Mouse (Mus musculus): ENCODE results near the gene Mtx1.
"Not testable (repeated sequence)": the region's sequence is repeated elsewhere in the genome, so short reads cannot be mapped to it uniquely, and the experiment has no call there.

Gene Mtx1

DNA sequence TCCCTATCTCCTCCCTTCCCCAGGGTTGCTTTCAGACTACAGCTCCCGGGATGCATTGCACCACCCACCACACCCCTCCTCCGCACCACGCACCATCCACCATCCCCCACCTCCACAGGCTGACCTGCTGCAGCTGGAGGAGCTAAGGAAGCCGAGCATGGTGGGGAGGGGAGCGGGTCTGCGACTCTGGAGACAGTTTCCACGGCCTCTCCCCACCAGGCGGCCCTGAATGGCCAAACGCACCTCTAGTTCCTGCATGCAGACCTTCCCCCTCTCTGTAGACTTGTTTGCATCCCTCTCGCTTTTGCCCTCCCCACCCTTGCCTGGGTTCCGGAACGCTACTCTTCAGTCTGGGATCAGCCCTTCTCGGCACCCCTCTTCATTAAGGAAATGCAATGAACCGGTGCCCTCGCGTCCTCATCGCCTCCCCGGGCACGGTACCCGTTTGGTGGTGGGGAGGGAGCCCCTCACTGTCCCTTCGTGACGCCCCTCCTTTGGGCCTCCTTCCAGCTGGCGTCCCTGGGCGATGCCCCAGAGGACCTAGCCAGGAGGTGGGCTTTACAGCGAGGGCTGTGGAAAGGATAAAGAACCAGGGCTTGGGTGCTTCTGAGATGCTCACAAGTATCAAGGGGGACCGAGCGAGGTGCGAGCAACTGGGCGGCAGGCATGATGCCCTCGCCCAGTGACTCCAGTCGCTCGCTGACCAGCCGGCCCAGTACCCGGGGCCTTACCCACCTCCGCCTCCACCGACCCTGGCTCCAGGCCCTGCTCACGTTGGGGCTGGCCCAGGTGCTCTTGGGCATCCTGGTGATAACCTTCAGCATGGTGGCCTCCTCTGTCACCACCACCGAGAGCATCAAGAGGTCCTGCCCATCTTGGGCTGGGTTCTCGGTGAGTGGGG lies 43.6 kb downstream of the Mtx1 start, which contains the start of gene Fam189b:
TSS of gene Fam189b (plus strand) at position 86 of the 901 bp plus-strand sequence.
- peak; percentile 91 for DNase-seq (ENCODE audit: low spot score in 2 of 2)

DNA sequence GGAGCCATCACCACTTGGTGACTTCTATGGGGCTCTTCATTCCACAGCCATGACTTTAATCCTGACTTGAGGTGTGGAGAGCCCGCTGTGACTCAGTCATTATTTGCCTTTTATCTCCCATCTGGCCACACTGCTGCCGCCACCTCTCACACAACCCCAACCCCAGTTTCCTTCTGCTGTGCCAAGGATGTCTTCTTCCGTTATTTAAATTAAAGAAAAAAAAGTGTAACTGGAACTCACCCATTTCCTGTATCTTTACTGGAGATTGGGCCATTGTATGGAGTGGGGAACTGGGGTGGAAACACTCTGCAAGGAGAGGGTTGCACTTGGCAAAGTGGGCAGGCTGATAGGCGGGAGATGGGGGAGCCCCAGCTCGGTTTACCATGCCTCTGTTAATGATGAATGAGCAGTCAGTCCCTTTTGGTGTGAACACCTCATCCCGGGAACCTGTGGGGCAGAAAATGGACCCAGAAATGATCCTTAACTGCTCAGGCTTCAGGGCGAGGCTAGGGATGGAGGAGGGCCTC lies 44.3 kb downstream of the Mtx1 start:
- no peak for DNase-seq (ENCODE audit: low spot score in 2 of 2)

DNA sequence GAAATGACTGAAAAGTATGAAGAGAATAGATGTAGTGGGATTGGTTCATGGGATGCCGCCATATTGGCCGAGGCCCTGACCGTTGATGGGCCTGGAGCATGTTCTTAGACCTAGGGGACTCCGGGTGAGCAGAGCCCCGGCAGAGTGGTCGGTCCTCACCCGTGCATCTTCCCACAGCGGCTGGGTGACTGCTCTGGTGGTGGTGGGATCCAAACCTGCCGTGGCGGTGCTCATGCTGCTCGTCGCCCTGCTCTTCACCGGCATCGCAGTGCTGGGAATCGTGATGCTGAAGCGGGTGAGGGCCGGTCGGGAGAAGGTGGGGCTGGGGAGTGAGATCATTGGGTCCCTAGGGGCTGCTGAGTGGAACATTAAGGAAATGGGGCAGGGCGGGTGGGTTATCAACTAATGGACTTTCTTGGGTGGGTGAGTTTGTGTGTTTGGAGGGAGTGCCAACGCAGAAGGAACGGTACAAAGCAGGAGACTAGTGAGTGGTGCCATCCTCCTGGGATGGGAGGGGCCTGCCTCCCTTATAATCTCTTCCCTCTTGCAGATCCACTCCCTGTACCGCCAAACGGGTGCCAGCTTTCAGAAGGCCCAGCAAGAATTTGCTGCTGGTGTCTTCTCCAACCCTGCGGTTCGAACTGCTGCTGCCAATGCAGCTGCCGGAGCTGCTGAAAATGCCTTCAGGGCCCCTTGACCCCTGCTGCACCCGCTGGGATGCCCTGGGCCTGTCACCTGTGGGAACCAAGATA lies 45.0 kb downstream of the Mtx1 start:
- no peak for DNase-seq (ENCODE audit: low spot score in 2 of 2)

DNA sequence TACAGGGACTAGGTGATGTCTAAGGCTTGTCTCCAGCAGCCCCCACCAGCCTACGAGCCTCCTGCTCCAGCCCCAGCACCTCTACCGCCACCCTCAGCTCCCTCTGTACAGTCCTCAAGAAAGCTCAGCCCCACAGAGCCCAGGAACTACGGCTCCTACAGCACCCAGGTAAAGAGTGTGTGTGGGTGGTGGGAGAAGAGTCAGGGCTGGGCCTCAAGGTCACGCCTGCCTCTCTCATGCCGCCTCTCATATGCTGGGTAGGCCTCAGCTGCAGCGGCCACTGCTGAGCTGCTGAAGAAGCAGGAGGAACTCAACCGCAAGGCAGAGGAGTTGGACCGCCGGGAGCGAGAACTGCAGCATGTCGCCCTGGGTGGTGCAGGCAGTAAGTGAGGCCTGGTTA lies 47.8 kb downstream of the Mtx1 start:
- DNase-seq (ENCODE audit: low spot score in 2 of 2) = no peak

DNA sequence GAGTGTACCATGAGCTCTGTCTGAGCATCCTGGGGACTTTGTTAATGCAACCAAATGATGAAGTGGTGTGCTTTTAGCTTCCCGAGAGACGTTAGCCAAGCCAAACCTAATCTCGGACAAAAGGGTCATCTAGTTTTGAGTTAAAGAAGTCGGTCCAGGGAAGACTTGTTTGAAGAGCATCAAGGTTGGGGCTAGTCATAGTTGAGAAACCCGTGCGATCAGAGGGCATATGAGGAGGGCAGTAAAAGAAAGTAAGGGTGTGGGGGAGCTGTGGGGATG lies 48.8 kb downstream of the Mtx1 start:
- DNase-seq (ENCODE audit: low spot score in 2 of 2) = no peak

DNA sequence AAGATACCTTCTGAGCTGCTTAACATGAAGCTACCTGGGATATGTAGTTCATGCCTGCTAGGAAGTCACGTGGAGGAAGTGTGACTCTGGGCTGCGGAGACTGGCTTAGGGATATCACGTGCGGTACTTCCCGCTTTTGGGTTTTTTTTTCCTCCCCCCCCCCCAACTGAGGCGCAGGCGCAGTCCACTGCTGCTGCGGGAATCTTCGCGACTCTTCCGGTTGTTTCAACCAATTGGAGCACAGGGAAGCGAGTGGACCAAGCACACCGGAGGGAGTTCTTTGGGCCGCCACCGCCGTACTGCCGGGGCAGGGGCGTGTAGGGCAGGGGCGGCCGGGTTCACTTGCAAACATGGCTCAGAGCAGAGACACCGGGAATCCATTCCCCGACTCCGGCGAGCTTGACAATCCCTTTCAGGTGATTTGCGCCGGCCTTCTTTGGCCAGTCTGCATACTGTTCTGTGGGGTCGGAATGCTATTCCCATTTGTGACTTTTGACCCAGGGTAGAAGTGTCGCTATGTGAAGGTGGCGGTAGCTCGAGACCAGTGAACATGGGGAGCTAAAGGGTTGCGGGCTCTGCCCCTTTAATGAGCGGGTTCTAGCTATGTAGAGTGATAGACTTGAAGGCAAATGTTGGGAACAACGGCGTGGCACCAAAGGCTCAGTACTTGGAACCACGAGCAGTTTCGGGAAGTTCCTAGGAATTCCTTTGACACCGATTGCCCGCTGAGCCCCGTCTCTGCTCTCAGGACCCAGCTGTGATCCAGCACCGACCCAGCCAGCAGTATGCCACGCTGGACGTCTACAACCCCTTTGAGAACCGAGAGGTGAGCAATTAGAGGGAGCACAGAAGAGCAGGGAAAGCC lies 49.4 kb downstream of the Mtx1 start, which contains the start of gene Scamp3:
TSS of gene Scamp3 (plus strand) at position 232 of the 865 bp plus-strand sequence.
- peak; percentile 82 to 94 for DNase-seq (ENCODE audit: low spot score in 2 of 2)

DNA sequence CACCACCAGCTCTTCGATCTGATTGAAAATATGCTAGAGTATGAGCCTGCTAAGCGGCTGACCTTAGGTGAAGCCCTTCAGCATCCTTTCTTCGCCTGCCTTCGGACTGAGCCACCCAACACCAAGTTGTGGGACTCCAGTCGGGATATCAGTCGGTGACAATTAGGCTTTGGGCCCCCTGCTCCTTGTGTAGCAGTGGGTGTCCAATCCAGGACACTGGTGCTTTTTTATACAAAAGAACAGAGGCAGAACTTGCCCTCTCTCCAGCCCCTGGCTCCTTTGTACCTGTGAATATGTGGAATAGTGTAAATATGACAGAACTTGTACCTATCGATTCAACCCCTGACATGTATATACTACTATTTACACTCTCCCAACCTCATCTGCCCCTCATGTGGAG lies 50.5 kb downstream of the Mtx1 start:
- DNase-seq (ENCODE audit: low spot score in 2 of 2) = no peak

DNA sequence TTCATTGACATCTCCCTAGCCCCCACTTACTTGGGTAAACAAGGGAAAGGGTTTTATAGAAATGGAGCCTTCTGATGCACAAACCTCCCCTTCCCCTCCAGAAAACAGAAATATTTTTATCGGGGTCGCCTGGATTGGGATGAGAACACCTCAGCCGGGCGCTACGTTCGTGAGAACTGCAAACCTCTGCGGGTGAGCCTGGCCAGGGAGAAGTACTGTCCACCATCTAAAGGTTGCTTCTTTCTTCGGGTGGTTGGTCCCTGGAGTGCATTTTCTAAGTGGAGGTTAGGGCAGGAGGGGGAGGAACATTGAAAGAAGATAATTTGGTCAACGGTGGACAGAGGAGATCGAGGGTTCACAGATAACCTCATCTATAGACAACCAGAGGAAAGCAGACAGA lies 51.3 kb downstream of the Mtx1 start:
- DNase-seq (ENCODE audit: low spot score in 2 of 2) = no peak

DNA sequence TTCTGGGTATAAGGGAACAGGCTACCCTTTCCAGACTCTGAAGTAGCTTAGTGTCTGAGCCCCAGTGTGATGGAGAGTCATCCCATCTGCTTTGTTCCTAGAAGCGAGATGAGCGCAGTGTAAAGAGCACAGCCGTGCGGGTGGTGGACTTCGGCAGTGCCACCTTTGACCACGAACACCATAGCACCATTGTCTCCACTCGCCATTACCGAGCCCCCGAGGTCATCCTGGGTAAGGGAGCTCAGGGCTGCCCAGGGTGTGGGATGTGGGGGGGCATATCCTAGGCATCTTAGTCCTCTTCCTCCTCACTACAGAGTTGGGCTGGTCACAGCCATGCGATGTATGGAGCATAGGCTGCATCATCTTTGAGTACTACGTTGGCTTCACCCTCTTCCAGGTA lies 52.0 kb downstream of the Mtx1 start:
- no peak for DNase-seq (ENCODE audit: low spot score in 2 of 2)

DNA sequence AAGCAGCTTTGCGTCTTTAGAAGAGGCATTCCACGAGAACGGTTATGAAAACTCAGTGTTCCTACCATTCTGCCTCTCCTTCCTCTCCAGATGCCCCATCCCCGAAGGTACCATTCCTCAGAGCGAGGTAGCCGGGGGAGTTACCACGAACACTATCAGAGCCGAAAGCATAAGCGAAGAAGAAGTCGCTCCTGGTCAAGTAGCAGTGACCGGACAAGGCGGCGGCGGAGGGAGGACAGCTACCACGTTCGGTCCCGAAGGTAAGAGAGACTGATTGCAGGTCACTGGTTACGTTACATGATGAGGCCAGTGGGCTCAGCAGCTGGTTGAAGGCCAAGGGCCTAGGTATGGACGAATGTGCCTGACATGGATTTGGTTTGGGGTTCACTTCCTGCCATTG lies 59.9 kb downstream of the Mtx1 start:
- no peak for DNase-seq (ENCODE audit: low spot score in 2 of 2)

DNA sequence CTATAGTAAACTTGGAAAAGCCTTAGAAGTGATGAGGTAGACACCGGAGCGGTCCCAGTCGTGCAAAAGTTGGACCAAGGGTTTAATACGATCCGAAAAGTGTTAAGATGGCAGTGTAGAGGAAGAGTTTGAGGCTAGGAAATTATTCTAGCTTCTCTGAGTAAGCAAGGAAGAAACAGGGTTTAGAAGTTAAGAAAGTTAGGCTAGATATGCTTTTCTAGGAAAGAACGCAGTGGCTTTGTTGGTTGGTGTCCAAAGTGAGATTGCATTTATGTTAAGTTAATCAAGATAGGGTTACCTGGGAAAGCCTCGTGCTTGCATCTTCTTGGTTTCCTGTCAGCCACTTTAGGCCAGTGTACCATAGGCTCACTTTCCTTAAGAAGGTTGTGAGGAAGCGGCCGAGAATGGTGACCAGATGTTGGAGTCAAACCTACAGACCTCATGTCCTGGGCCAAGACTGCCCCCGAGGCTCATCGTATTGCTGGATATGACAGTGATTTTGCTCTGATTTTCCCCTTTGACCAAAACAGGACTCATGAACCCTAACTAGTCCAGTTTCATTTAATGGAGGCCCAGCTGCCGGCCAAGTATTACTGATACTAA lies 61.5 kb downstream of the Mtx1 start:
- no peak for DNase-seq (ENCODE audit: low spot score in 2 of 2)

DNA sequence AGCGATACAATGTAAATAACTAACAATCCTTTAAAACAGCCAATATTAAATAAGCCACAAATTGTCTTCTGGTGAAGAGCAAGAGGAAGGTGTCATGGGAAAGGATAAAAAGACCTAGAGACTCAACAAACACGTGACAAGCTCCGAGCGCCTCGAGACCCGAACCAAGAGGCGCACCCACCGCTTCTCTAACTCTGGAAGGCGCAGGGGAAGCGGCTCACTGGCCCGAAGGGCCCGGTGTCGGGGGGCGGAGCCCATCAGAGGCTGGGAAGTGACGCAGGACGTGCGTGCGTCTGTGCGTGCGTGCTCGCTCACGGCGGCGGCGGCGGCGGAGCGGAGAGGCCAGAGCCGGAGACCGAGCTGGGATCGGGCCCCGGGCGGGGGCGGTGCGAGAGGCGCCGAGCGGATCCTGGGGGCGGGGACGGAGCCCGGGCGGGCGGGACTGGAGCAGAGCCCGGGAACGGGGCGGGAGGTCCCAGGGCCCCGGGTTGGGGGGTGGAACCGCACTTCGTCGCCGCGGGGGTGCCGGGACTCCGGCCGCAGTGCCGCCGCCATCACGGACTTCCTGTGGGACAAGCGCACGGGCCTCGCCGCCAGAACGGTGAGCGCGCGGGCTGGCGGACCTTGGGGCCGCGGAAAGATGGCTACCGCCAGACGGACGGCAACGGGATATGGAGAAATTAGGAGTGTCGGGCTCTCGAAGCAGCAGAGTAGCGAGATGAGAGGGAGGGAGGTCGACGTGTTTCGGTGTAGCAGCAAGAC lies 62.2 kb downstream of the Mtx1 start, which contains the start of gene Clk2:
TSS of gene Clk2 (plus strand) at position 290 of the 762 bp plus-strand sequence.
- DNase-seq (ENCODE audit: low spot score in 2 of 2) = peak; percentile 90 to 91

DNA sequence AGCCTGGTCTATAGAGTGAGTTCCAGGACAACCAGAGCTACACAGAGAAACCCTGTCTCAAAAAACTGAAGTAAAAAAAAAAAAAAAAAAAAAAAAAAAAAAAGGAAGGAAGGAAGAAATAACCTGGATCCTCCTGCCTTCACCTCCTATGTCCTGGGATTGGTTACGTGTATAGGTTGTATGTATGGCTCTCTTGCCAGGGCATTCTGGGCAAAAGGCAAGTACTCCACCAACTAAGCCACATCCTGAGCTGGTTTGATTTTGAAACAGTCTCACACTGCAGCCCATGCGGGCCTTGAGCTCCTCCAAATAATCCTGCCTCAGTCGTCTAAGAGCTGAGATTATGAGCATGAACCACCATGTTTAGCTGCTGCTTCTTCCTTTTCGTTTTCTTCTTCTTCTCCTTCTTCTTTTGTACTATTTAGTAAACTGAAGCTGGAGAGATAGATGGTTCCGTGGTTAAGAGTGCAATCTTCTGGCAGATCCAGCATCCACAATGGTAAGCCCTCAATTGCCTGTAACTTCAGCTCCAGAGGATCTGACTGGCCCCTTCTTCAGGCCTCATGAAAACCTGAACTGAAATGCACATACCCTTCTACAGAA lies 63.1 kb downstream of the Mtx1 start:
- DNase-seq (ENCODE audit: low spot score in 2 of 2) = no peak

DNA sequence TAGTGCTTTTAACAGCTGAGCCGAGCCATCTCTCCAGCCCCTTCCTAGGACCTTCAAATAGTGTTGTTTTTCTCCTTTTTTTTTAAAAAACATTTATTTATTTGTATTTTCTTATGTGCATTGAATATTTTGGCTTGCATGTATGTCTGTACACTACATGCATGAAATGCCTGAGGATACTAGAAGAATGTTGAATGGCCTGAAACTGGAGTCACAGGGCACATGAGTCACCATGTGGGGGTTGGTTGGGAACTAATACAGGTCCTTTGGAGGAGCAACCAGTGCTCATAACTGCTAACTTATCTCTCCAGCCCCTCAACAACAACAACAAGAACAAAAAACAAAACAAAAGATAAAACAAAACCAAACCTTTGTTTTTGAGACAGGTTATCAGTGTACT lies 63.8 kb downstream of the Mtx1 start:
- no peak for DNase-seq (ENCODE audit: low spot score in 2 of 2)

DNA sequence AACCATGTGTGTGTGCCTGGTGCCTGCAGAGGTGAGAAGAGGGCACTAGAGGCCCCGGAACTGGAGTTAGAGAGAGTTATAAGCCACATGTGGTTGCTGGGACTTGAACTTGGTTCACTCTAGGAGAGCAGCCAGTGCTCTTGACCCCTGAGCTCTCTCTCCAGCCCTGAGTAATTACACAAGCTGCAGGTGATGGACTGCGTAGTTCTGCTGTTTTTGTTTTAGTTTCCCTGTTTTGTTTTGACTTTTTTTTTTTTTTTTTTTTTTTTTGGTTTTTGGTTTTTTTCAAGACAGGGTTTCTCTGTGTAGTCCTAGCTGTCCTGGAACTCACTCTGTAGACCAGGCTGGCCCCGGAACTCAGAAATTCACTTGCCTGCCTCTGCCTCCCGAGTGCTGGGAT lies 65.1 kb downstream of the Mtx1 start:
- DNase-seq (ENCODE audit: low spot score in 2 of 2) = no peak

DNA sequence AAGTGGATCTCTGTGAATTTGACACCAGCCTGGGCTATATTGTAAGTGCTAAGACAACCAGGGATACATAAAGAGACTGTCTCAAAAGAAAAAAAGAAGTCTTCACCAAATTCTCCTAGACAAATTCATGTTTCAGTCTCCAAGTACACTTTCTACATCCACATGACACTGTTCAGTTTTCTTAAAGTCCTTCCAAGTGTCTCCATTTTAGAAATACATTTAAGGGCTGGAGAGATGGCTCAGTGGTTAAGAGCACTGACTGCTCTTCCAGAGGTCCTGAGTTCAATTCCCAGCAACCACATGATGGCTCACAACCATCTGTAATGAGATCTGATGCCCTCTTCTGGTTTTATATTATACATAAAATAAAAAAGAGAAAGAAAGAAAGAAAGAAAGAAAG lies 65.7 kb downstream of the Mtx1 start:
- not testable (repeated sequence) for DNase-seq (ENCODE audit: low spot score in 2 of 2)

DNA sequence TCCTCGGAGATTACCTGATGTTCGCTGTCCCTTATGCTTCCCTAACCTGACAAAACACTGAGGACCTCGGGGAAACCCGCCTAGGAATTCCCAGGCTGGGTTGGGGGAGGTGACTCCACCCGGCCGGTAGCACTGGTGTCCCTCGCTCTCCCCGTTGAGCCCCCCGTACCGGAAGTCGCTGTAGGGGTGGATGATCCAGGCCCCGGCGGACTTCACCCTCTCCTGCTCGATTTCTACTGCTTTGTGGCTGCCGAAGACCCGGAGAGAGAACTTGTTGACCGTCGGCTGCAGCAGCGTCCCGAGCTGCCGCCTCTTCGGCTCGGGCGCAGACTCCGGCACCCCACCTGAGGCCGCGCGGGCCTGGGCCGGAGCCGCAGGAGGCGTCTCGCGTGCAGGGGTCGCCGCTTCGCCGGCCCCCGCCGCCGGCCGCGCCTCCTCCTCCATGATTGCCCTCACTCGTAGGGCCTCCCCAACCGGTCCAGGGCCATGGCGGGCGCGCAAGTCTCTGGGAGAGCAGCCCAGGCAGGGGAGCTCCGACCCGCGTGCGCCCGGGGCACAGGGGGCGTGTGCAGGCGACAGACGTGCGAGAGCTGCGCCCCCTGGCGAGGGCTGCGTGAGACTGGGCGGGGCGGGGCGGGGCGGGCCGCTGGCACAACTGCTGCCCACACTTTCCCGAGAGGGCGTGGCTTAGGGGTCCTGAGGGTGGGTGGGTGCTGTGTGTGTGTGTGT lies 67.1 kb downstream of the Mtx1 start, which contains the start of gene Hcn3:
TSS of gene Hcn3 (minus strand) at position 581 of the 729 bp plus-strand sequence.
- DNase-seq (ENCODE audit: low spot score in 2 of 2) = no peak

DNA sequence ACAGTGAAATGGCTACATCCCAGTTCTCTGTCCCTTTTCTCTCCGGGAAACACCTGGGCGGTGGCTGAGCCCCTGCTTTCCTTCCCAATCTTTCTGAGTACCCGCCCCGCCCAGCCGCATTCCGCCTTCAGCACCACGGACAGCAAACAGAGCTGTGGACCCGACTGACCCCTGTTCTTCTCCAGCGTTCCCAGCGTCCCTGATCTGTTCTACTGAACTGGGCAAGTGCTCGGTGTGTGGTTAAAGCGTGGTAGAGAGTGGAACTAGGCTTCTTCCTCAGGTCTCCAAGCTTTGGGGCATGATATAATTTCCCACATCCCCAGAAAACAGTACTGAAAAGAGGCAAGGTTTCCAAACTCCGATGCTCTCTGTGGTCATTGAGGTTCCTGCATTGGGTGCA lies 67.7 kb downstream of the Mtx1 start:
- DNase-seq (ENCODE audit: low spot score in 2 of 2) = no peak
